Mouse (Mus musculus): ENCODE measurements at regions not wholly inside any gene's neighbourhood (a gene's known extent, or its start where the extent isn't known, plus 50 kb on each side); places are given as distances from the start of the nearest gene placed in this dataset.
A peak's percentile ranks its signal among the peaks of the same experiment; 100 is the strongest.
"Not testable (repeated sequence)": the region's sequence is repeated elsewhere in the genome, so short reads cannot be mapped to it uniquely, and the experiment has no call there.

- not testable (repeated sequence) for DNase-seq (ENCODE audit: low spot score in 2 of 2)
Observed at GRCm38 (mm10) chr12:21680026-21680425, 262.6 kb upstream of the Ywhaq start.

- DNase-seq (ENCODE audit: low spot score in 2 of 2), result not testable (repeated sequence)
Observed at GRCm38 (mm10) chr12:21649381-21649780, 231.9 kb upstream of the Ywhaq start.

- DNase-seq (ENCODE audit: low spot score in 2 of 2), result peak; percentile 12 to 69
Observed at GRCm38 (mm10) chr12:21613781-21614180, 196.3 kb upstream of the Ywhaq start.

DNA sequence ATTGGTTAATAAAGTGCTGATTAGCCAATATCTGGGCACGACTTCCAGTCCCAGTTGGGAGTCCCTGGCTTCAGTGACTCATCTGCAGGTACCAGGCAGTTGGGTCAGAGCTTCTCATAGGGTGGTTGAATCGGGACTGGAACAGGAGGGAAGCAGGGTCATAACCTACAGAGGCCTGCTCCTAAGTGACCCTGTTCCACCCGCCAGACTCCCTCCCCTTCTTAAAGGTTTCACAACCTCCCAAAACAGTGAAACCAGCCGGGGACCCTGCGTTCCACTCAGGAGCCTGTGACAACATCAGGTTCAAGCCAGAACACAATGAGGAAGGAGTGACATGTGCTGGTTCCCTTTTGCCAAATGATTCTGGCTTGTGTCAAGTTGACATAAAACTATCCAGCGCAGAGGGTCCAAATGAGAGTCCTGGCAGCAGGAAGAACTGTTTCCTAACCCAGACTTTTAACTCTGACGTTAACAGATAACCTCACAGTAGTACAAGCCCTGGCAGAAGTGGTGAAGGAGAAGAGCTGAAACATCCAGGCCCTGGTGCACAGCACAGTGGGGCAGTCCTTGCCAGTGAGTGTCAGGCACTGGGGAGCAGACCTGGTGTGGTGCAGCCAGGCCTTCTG lies 151.1 kb upstream of the Ywhaq start:
- no peak for DNase-seq (ENCODE audit: low spot score in 2 of 2)

DNA sequence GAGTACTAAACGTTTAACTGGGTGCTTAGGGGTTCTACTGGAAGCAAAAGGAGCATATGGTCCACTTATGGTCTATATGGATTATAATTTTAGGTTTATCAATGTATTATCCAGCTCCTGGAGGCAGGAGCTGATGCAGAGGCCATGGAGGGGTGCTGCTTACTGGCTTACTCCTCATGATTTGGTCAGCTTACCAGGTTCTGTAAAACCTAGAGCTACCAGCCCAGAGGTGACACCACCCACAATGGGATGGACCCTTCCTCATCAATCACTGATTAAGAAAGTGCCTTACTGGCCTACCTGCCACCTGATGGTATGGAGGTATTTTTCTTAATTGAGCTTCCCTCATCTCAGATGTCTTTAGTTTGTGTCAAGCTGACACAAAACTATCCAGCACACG lies 126.5 kb upstream of the Ywhaq start:
- not testable (repeated sequence) for DNase-seq (ENCODE audit: low spot score in 2 of 2)

DNA sequence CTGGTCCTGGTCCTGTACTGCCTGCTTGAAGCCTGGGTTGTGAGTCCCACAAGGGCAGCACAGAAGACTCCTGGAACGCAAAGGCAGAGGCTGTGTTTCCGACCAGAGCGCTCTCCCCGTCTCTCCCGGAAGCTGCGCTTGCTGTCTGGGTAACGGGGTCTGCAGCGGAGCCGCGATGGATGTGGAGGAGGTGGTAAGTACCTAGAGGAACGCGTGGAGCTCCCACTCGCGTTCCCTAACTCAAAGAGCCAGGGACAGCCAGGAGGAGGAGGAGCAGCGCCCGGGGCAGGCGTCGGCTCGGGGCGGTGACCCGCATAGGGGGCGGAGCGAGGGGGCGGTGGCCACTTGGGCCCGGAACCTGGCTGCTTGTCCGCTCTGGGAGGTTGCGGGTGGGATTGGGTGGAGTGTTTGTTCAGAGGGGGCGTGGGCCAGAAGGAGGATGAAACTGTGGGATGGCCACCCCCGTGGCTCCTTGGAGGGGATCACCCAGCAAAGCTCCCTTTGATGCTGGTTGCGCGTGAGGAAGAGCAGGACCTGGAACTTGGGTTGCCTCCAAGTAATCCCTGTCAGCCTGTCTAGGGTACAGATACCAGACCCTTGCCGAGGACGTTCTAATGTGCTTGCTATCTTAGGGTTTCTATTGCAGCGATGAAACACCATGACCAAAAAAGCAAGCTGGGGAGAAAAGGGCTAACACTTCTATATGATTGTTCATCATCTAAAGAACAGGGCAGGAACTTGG lies 125.9 kb upstream of the Ywhaq start:
- DNase-seq (ENCODE audit: low spot score in 2 of 2), result peak in 1 of 2 experiments; percentile 52

DNA sequence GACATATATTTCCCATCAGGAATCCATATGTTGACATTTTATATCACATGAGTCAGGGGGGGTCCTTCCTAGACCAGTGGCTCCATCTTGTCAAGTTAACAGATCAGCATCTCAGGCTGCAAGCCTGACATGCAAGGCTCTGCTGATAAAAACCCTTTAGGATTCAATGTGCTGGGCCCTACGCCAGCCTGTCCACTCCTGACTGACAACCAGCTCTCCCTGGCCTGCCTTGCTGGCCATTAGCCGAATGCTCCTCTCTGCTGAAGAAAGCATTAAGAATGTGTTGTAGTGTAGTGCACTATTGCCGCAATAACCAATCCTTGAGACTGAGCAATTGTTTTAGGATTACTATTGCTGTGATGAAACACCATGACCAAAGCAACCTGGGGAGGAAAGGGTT lies 114.3 kb upstream of the Ywhaq start:
- DNase-seq (ENCODE audit: low spot score in 2 of 2), result no peak

DNA sequence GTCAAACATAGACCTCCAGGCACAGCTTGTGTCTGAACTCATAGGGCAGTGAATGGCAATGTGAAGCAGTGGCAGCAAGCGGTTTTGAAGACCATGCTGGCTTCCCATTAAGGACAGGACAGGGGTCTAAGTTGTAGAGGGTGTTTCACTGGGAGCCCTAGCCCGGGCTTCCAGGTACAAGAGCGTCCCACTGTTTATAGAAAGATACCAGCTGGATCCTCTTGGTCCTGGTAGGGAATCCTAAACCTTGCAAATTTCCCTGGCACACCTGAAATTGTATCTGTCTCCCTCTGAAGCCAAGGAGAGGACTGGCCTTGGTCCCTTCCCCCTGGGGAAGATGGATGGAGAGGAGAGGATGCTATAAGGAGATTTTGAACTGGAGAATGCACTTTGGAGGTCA lies 111.9 kb upstream of the Ywhaq start:
- DNase-seq (ENCODE audit: low spot score in 2 of 2), result not testable (repeated sequence)

DNA sequence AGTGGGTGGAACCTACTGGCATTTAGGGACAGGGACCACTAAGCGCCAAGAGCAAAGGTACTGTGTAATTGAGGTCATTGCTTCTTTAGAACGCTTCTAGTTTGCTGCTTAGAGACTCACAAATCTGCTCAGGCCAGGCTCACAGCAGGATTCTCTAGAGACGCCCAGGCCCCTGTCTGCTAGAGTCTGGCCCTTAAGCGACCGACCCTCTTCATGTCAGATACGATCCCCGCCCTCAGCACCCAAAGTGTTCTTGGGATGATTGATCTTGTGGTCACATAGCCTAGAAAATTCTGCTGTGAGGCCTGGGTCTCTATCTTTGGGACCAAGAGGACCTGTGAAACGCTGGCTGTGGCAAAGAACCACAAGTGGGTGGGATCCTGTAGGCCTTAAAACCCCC lies 109.9 kb upstream of the Ywhaq start:
- DNase-seq (ENCODE audit: low spot score in 2 of 2), result not testable (repeated sequence)

GRCm38 (mm10) chr12:21526906-21527305 lies 109.5 kb upstream of the Ywhaq start:
- not testable (repeated sequence) for DNase-seq (ENCODE audit: low spot score in 2 of 2)

DNA sequence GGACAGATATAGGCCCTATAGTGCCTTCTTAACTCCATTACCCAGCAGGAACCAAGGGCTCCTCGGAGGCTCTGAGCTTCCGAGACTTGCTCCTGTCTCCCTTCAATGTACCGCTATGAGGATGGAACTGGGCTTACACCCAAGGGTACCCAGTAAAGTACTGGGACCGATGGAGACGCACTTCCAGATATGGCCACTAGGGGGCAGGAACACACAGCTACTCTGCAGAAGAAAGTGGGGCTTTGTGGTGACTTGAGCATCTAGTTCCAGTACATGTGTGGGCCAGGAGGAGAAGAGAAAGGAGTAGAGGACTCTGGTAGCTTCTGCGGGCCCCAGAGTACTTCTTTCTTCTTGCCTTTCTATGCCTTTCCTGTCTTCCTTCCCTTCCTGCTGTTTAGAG lies 108.1 kb upstream of the Ywhaq start:
- DNase-seq (ENCODE audit: low spot score in 2 of 2), result not testable (repeated sequence)

GRCm38 (mm10) chr12:21522621-21523020 lies 105.2 kb upstream of the Ywhaq start:
- no peak for DNase-seq (ENCODE audit: low spot score in 2 of 2)

GRCm38 (mm10) chr12:21519058-21519457 lies 101.6 kb upstream of the Ywhaq start:
- no peak for DNase-seq (ENCODE audit: low spot score in 2 of 2)

- peak in 1 of 2 experiments; percentile 41 for DNase-seq (ENCODE audit: low spot score in 2 of 2)
Observed at GRCm38 (mm10) chr12:21512736-21513135, 95.3 kb upstream of the Ywhaq start.

GRCm38 (mm10) chr12:21511043-21511665 lies 93.7 kb upstream of the Ywhaq start:
- peak; percentile 67 to 77 for DNase-seq (ENCODE audit: low spot score in 2 of 2)

- no peak for DNase-seq (ENCODE audit: low spot score in 2 of 2)
Observed at GRCm38 (mm10) chr12:21507080-21507479, 89.6 kb upstream of the Ywhaq start.

DNA sequence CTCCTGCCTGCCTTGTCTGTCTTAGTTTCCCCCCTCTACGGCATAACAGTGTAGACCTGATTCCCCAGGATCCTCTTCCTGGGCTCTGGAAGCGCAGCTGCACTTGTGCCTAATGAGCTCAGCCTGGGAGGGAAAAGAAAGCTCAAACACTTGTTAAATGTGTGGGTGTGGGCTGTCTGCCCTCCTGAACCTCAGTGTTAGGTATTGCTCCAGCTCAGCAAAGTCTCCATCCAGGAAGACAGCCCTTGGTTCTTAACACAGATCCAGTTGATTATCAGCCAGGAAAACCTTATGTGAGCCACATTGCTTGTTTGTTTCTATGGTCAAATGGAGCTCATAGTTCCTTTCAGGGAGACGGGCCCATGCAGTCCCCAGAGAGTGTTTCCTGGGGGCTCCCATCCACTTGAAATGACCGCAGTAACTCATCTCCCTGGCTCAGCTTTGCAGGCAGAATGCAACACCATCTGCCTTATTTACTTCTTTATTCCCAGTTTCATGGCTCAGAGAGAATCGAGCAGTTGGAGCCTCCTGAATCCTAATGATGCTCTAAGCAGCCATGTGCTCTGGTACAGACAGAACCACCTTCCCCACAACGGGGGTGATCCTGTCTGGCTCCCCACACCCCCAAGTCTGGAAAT lies 88.4 kb upstream of the Ywhaq start:
- peak; percentile 61 to 72 for DNase-seq (ENCODE audit: low spot score in 2 of 2)

DNA sequence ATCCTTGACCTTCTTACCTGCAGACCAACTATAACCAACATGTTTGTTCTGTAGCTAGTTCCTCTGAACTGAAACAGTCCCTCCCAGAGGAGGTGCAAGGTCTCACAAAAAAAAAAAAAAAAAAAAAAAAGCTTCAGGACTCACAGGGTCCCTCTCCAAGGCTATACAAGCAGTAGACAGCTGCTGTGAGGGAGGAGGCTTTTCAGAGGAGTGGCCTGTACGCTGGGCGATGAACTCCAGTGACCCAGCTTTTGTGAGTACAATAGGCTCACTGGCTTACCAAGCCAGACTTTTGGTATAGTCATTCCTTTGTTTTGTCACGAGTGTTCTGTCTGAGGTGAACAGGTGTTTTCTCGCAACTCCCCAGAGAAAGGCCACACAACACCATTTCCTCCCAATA lies 85.8 kb upstream of the Ywhaq start:
- no peak for DNase-seq (ENCODE audit: low spot score in 2 of 2)

- DNase-seq (ENCODE audit: low spot score in 2 of 2), result no peak
Observed at GRCm38 (mm10) chr12:21496974-21497373, 79.5 kb upstream of the Ywhaq start.

DNA sequence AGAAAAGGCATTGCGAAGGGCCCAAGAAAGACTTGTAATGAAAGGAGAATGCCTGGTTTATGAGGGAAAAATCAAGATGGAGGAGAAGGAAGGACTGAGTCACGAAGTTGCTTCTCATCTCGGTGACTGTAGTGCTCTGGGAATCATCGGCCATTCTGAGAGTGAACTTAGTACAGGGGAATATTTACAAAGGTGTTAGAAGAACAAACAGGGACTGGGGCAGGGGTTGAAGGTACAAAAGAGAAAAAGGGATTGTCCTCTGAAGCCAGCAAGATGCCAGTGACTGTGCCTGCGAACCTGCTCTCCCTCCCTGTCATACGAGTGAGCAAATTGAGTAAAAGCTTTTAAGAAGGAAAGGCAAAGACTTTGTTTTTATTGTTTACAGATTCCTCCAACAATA lies 78.1 kb upstream of the Ywhaq start:
- DNase-seq (ENCODE audit: low spot score in 2 of 2), result no peak

DNA sequence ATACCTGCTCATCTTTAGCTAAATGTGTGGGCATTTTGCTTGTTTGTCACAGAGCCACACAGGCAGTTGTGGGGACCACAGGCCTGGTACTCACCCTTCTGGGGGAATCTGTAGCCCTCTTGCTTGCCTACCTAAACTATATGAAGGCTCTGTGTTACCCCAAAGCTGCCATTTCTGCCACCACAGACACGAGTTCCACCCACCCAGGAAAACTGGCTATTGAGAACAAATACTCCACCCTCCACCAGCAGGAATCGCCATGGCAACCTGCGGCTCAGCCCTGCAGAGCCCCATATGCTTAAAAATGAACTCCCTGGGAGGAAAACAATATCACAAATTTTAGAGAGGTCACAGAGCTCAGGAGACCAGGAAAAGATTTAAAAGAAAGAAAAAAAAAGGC lies 76.0 kb upstream of the Ywhaq start:
- DNase-seq (ENCODE audit: low spot score in 2 of 2), result peak; percentile 42 to 62

Measured in layer of hippocampus, adult 8-10 months (tissue).